Mouse (Mus musculus) left cerebral cortex, adult 11 months (tissue): ENCODE data around the gene Tctn1.

Experiments used
- DNase-seq: peaks from one replicate; pipeline ENCODE4 v3.0.0; 2022; ENCODE audit warnings: low spot score

Gene Tctn1

DNA sequence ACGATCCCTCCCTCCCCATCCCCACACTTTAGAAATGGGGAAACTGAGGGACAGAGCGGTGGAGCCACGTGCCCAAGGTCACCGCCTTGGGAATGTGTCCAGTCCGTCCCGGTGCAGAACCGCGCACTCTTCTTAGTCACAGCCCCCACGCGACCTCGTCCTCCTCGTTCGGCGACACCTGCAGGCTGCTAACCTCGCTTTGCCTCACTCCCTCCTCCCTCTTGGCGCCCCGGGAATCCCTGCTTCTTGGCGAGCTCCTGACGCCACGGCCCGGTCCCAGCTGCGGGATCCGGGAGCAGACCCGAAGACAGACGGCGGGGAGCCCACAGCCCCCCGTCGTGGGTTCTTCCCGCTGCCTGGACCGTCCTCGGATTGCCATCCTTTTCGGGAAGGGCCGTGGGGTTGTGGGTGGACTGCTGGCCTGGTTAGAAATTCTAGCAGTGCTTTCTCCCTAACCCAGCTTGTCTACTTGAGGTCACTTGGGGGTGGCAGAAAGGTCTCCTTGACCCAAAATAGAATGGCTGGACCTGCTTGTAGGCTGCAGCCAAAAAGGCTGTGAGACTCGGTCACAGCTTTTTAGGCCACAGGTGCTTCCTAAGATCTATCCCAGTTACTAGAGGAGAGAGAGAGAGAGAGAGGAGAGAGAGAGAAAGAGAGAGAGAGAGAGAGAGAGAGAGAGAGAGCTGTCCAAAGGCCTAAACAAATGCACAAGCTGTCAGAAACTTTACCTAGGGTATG, 20.9 kb upstream of the Tctn1 start:
- no peak for DNase-seq

DNA sequence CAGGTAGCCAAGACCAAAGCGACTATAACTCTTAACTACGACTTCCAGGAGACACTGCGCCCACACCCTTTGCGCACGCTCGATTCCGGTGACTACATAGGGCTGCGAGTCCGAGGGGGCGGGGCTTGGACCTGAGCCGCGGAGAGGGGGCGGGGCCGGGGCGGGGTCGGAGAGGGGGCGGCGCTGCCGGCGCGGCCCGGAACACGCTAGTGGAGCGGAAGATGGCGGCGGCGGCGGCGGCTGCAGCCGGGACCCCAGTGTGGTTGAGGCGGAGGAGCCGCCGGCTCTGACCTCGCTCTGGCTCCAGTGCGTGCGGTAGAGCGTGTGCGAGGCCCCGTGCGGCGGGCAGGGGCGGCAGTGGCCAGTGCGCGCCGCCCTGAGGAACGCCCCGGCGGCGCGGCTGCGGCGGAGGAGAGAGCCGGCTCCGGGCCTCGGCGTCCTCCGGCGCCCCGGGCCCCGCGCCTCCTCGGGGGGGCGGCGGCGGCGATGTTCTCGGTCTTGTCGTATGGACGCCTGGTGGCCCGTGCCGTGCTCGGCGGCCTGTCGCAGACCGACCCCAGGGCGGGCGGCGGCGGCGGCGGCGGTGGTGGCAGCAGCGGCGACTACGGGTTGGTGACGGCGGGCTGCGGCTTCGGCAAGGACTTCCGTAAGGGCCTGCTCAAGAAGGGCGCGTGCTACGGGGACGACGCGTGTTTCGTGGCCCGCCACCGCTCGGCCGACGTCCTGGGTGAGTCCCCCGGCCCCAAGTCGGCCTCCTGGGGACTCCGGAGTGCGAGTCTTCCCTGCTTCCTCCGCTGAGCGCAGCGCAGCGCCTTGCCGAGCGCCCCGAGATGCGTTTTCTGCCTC, 20.1 kb upstream of the Tctn1 start, which contains the start of gene Pptc7:
Gene Pptc7 (plus strand): TSS at position 183 of the 846 bp plus-strand sequence.
- peak; percentile 82 for DNase-seq

DNA sequence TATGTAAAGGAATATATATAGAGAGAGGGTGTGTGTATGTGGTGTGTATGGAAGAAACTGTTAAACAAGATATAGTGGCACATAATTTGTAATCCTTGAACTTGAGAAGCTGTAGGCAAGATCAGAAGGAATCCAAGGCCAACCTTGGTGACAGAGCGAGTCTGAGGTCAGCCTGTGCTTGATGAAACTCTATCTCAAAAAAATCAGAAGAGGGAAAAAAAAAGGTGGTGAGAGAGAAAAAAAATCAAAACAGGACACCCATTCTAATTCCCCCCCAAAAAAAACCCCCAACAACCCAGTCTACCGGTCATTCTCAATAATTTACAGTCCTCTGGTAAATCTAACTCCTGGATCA, 19.5 kb upstream of the Tctn1 start:
- no peak for DNase-seq

DNA sequence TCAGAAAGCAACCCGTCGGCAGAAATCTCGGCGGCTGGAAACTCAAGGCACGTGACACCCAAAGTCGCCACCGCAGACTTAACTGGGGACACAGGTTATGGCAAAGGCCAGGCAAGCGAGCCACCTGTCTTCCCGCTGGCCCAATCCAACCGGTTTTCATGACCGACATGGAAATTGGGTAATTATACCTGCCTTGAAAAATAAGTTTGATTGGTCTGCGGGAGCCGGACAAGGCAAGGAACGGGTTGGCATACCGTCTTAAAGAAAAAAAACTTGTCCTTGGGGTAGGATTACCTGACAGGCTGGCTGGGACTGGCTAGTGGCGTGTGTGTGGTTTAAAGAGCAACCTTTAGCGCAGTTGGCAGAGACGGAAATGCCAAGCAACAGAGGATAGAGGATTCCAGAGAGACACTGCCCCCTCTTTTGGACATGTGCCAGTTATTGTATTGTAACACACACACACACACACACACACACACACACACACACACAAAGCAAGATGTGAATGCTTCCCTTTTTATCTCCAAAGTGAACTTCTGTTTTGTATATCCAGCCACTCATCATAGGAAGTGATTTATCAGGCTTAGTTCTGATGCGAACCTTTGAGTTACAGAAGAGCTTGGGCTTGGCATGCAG, 16.7 kb upstream of the Tctn1 start:
- no peak for DNase-seq

DNA sequence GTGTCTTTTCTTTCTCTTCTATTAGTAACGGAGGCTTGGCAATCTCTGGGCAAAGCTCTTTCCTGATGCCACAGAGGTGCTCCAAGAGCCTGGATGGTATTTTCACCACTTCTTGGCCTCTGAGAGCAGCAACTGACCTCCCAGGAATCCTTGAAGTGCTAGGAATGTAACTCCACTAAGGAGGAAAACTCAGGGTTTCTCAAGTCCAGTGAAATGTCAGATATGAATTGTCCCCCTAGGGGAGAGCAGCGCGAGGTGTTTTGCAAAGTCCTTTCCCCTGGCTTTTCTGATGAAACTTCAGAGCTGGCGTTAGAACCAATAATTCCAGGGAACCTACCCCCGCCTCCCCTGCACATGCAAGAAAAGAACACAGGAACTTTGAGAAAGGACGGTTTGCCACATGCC, 16.2 kb upstream of the Tctn1 start:
- DNase-seq = no peak

DNA sequence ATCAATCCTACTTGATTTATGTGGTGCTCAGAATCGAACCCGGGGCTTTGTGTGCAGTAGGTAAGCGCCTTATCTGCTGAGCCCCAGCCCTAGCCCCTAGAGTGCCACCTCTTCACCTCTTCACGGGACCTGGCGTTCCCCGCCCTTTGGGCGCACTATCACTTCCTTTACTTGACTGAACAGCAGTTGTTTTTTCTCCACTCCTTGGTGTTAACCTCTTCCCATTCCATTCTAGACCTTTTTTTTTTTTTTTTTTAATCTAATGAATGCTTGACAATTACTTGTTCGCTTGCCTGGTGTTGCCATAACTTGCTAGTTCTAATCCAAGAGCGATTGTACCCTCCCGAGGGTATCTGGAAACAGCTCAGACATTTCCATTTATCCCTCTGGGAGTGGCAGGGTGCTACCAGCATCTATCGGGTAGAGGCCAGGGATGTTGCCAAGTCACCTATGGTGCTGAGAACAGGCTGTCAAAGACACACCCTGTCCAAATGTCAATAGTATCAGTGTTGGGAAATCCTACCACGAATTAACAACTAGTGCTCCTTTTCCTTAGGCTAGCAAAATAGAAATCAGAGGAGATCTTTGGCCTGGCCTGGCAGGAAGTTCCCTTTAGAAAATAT, 15.7 kb upstream of the Tctn1 start:
- DNase-seq = no peak

DNA sequence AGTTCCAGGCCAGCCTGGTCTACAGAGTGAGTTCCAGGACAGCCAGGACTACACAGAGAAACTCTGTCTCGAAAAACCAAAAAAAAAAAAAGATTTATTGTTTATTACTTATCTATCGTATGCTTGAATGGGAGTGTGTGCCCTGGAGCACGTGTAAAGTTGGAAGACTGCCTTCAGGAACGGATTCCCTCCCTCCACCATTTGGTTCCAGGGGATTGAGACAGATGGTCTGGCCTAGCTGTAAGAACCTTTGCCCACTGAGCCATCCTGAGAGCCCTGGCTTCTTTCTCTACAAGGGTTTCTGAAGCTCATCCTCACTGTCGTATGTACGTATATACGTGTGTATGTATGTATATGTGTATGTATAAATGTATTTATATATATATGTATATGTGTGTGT, 14.7 kb upstream of the Tctn1 start:
- no peak for DNase-seq

DNA sequence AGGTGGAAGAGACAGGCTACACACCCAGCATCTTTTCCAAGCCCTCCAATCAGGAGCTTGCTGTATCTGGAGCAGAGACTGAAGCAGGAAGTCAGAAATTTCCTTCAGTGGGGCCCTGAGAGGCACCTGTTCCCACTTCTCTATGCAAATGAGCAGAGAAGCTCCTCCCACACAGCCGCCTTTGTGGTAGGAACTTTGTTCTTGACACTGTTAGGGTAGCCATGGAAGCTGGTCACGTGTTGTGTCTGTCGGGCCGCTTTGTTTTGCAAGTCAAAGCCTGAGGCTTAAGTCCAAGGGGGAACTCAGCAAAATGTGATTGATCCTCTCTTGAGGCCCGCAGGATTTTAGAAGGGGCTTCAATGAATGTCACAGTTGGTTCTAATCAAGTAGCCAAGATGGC, 10.5 kb upstream of the Tctn1 start:
- no peak for DNase-seq

DNA sequence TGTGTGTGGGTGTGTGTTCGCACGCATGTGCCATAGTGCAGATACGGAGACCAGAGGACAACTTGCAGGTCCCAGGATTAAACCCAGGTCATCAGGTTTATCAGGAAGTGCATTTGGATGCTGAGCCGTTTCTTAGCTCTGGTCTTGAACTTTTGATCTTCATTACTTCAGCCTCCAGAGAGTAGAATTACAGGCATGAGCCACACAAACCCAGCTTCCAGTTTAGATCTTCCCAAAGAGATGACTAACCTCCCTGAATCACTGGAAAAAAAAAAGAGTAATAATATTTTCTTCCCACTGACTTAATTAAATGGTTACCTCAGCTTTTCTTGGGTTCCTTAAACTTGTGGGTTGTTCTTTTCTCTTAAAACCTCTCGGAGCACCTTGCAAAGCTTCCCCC, 8.6 kb upstream of the Tctn1 start:
- no peak for DNase-seq

DNA sequence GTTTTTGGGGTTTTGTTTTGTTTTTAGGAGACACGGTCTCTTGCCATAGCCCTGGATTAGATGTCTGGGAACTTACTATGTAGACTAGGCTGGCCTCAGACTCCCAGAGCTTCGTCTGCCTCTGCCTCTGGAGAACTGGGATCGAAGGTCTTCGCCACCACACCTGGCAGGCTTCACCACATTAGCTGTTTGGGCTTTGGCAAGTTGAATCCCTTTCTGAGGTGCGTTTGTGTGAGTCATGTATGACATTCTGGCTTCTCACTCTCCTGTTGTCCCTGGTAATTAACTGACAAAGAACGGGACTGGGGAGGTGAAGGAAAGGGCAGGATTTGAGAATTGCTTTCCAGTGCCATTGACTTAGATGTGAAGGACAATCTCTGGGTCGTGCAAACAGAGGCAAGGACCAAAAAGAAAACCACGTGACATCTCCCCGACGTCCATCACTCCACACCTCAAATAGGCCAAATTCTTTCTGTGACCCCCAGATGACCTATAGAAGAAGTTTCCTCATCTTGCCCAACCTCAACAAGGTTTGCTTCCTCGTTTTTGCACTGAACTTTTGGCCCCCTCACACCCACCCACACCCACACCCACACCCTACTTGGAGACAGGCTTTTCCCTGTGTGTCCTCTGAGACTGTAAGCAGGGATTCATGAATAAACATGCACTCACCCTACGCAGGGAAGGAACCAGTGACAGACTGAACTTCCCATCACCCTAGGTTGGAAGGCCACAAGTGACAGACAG, 4.8 kb upstream of the Tctn1 start:
- DNase-seq = no peak

DNA sequence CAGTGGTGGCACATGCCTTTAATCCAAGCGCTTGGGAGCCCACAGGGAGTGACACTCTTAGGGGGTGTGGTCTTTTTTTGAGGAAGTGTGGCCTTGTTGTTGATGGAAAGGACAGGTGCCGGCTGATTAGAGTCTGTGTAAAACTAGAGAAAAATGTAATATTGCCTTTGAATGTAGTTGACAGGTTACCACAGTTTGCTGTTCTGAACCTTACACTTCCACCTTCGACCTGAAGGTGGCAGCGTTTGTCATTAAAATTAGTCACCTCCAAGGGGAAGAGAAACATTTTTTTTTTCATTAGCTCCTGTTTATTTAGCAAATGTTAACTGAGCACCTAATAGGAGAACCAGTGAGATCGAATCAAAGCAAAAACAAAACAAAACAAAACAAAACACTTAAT, 3.6 kb upstream of the Tctn1 start:
- peak; percentile 47 for DNase-seq

DNA sequence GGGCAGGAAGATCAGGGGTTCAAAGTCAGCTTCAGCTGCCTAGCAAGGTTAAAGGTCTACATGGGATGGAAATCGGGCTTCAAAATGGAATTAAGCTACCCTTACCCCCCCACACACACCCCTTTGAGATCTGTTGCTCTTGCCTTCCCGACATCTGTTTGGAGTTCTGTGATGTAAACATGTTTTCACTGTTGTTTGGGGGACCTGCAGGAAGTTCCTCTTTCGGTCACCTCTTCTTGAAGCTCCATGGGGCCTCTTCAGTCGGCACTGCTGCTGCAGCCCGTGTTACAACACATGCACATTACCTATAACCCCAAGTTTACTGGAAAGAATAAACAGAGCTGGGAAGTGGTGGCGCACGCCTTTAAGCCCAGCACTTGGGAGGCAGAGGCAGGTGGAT, 2.9 kb upstream of the Tctn1 start:
- no peak for DNase-seq

DNA sequence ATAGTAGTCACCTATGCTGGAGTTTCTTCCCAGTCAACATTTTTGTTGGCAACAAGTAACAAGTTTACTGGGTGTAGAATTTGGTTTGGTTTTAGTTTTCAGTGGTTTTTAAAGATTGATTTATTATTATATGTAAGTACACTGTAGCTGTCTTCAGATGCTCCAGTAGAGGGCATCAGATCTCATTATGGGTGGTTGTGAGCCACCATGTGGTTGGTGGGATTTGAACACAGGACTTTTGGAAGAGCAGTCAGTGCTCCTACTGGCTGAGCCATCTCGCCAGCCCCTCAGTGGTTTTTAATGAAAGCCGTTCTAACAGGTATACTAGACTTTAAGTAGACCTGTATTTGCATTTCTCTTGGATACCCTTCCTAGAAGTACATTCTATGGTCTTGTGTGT, 1.7 kb upstream of the Tctn1 start:
- no peak for DNase-seq

DNA sequence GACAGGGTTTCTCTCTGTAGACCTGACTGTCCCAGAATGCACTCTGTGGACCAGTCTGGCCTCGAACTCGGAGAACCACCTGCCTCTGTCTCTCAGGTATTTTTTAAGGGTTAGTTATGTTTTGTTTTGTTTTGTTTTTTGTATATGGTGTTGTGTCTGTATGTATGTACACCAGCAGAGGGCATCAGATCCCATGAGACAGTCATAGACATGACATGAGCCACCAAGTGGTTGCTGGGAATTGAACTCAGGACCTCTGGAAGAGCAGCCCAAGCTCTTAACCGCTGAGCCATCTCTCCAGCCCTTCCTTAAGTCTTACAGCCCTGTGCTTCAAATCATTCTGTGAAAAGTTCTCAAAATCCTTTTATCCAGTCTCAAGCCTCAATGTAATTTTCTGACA, 927 bp upstream of the Tctn1 start:
- DNase-seq = no peak

DNA sequence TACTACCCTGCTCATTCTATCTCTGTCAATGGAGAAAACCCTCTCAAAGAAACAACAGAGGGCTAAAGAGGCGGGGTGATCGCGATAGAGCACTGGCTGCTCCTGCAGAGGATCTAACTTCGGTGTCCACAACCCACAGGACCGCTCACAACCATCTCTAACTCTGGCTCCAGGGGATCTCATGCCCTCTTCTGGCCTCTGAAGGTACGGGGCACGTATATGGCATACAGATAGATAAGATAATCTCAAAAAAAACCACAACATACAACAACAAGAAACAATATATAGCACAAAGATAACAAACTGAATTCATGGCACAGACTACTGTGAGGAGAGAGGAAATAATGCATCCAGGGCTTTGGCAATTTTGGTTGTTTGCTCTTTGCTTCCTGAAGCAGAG, 2.2 kb downstream of the Tctn1 start:
- no peak for DNase-seq

DNA sequence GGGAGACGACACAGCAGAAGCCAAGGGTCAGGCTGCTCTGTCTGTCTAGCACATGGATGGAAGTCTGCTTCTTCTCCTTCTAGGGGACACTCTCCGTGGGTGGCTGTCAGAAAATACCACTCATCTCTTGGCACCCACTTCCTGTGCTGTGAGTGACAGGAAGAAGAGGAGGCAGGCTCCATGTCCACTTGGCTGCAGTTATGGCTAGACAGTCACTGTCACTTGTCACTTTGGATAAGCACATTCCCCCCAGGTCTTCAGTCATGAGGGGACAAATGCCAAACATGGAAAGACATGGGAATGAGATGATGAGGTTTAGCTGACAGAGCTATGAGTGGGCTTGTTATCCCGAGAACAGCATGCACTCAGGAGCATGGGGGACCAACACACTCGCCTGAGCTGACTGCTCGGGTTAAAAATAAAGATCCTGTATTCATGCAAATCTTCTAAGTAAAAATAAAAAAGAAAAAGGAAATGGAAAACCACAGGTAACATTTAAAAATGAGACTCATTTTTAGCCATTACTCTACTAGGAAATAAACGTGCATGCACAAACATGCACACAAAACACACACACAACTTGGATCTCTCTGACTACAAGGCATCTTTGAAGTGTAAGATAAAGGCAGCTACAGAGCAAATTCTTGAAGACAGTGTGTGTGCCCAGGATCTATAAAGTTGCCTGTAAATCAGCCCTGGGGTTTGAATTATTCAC, 6.1 kb downstream of the Tctn1 start:
- DNase-seq = no peak

DNA sequence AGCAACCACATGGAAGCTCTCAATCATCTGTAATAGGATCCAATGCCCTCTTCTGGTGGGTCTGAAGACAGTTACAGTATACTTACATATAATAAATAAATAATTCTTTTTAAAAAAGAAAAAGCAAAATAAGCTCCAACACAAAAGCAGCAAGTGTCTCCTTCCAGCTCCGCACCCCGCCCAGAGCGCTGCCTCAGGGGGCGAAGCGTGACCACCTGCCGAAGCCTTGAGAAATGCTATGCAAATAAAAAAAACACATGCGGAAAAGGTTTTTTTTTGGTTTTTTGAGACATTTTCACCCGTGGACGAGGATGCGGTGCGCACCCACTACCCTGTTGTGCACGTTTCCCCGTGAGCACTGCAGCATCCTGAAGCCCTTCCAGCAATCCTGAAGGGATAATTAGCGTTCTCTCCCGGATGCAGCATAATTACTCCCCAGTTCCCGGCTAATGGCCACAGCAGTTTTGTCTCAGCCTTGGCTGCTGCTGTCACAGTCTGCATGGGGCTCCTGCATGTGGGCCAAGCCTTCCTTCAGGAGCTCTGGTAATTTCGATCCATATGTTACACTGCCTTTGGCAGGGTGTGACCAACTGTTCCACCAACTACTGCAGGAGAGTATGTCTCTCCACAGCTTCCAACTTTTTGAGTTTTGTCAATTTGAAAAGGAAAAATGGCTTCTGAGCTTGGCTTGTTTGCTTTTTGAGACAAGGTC, 12.2 kb downstream of the Tctn1 start:
- DNase-seq = no peak

DNA sequence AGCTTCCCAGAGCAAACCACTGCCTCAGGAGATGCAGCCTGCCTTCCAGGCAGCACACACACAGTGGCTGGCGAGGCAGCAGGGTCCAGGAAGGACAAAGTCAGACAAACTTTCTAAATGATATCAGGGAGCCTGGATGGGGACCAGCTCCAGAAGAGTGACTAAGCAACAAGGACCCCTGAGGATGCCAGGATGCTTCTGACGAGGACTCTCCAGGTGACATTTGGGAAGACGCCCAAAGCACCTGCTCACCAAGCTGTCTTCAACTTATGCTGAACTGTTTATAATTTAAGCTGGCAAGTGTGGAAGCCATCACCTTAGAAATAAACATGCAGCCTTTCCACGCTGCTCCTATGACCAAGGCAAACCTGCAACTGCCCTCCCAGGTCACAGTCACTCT, 15.0 kb downstream of the Tctn1 start:
- DNase-seq = no peak

DNA sequence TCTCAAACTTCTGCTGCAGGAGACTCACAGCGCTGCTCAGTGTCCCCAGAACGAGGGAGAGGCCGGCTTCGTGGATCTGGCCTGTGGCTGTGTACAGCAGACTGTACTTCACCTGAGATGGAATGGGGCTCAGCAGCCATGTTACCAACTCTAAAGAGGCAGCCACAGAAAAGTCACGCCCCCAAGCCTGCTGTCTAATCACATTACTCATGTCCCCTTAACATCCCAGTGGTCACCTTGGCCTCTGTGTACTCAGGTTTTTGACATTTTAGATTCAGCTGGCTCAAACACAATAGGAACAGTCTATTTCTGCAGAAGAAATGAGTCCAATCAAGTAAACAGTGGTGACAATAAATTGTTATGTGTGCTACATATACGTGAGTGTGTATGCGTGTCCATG, 16.3 kb downstream of the Tctn1 start:
- DNase-seq = no peak

DNA sequence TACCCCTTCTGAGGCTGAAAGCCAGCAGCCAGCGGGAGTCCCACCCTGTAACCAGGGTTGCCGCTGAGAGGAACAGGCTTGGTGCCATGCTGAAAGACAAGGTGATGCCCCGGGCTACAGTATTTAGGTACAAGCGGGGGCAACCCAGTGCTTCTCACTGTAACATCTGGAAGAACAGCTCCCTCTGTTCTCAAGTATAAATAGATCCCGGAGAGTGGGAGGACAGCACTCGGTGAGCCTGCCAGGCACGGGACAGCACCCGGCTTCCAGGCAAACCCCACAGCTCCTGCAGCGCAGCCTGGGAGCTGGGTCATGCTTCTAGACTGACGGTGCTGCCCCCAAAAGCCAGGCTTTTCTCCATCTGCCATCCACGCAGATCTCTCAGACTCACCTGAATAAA, 16.7 kb downstream of the Tctn1 start:
- peak; percentile 63 for DNase-seq
